Mouse (Mus musculus) thymus, adult 2 months (tissue): ENCODE measurements around the gene Sema3b. TPM values are rescaled to one million over a fixed set of nuclear protein-coding genes. Genes with fewer than 3 reads are reported as not detected.

Experiments used
- DNase-seq: peaks from one replicate; pipeline ENCODE4 v3.0.0; 2021
- H3K27ac ChIP-seq: fragments of 200-500 bp; 2 replicates; pipeline ENCODE4 v1.5.1; 2012; ENCODE audit warnings: low read length, control low read depth; ENCODE audit not compliant: control insufficient read depth, insufficient read depth
- H3K27me3 ChIP-seq: fragments of 200-500 bp; 2 replicates; pipeline ENCODE4 v1.6.1; 2012; ENCODE audit warnings: mild to moderate bottlenecking, low read length, moderate library complexity, mixed read lengths; ENCODE audit not compliant: control insufficient read depth, insufficient read depth
- H3K36me3 ChIP-seq: fragments of 200-500 bp; 2 replicates; pipeline ENCODE4 v1.6.1; 2012; ENCODE audit warnings: mild to moderate bottlenecking, low read length, moderate library complexity; ENCODE audit not compliant: control insufficient read depth, insufficient read depth
- H3K4me1 ChIP-seq: fragments of 200-500 bp; replicated peaks from 2 replicates; pipeline ENCODE4 v1.6.1; 2012; ENCODE audit warnings: low read length; ENCODE audit not compliant: control insufficient read depth, insufficient read depth
- H3K4me3 ChIP-seq: fragments of 200-500 bp; 2 replicates; pipeline ENCODE4 v1.5.1; 2012; ENCODE audit warnings: mild to moderate bottlenecking, low read length, control low read depth, moderate library complexity; ENCODE audit not compliant: control insufficient read depth, insufficient read depth
- CTCF ChIP-seq: fragments of 200-500 bp; IDR thresholded peaks from 2 replicates; pipeline ENCODE4 v1.5.1; 2012; ENCODE audit warnings: mild to moderate bottlenecking, control low read depth, low read length, moderate library complexity, borderline replicate concordance; ENCODE audit not compliant: control insufficient read depth, poor library complexity, insufficient read depth; ENCODE audit errors: extremely low read depth
- POLR2A ChIP-seq: fragments of 200-500 bp; IDR thresholded peaks from 2 replicates; pipeline ENCODE4 v1.6.1; 2012; ENCODE audit warnings: mild to moderate bottlenecking, low read length, control low read depth, moderate library complexity; ENCODE audit not compliant: control insufficient read depth, poor library complexity, insufficient read depth; ENCODE audit errors: extremely low read depth
- WGBS: fragments of 180-500 bp; shearing (Covaris S2); methylation state at CpG from one replicate; pipeline ENCODE4 v1.1.7; 2018; 5-methylcytosine and 5-hydroxymethylcytosine counted together
- polyA plus RNA-seq: library from polyadenylated mRNA; depleted of rRNA; stranded (reverse); fragments of >200 nt; gene quantifications from 2 replicates; pipeline ENCODE4 v1.2.3, GENCODE M21; 2012

The Sema3b gene
- polyA plus RNA-seq, 1 experiment: 4.9 TPM

DNA sequence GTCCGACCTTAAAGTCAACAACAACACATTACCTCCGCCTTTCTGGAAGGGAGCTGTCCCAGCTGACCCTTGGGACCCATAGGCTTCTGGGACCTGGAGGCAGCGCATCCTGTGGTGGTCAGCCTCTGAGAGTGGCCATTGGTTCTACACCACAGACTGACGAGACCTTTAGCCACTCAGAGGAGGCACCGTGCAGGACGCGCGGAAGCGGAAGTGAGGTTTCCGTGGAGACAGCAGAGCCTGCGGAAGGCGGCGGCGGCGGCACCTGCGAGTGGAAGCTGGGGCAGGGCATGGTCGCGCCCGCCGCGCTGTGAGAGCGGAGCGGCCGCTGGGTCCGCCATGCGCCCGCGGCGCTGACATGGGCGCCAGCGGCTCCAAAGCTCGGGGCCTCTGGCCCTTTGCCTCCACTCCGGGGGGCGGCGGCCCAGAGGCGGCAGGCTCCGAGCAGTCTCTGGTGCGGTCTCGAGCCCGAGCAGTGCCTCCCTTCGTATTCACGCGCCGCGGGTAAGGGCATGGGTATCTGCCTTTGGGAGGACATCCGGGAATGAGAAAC is 45.9 kb downstream of the Sema3b start, which contains the start of gene Tusc2:
Gene Tusc2 (plus strand): TSS at position 227 of the 553 bp plus-strand sequence.
- H3K27me3 ChIP-seq: no peaks in the 10 kb centered on the region
- peak; percentile 92 for DNase-seq
- H3K27ac ChIP-seq: peak within 1 kb of the TSS; percentile 35; the same call in 1 of the 2 replicates
- under 1% methylated on average over 46 of the region's 46 CpGs for WGBS
- peak within 1 kb of the TSS; percentile 57 for H3K4me3 ChIP-seq
- H3K4me1 ChIP-seq: peaks cover 18% of the 10 kb centered on the region
- peak; percentile 73 for TF ChIP-seq POLR2A
- TF ChIP-seq CTCF: peak; percentile 57; the same call in 1 of the 2 replicates
- peaks cover 33% of the 10 kb centered on the region for H3K36me3 ChIP-seq

DNA sequence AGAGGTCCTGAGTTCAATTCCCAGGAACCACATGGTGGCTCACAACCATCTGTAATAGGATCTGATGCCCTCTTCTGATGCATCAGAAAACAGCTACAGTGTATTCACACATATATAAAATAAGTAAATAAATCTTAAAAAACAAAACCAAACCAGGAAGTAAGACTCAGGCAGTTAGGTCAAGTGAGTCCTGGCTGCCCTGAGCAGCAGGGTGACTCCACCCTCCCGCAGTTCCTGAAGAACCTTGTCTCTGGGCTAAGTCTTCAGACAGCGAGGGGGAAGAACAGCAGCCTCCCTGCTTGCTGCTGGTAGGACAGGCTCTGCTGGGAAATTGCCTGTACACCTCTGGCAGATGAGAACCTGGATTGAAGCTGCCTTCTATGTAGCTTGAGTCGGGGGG is 52.7 kb downstream of the Sema3b start:
- H3K27me3 ChIP-seq: no peaks in the 10 kb centered on the region
- H3K4me3 ChIP-seq: no peak overlapping the region
- peaks cover 37% of the 10 kb centered on the region for H3K36me3 ChIP-seq
- H3K4me1 ChIP-seq: peaks cover 36% of the 10 kb centered on the region
- H3K27ac ChIP-seq: no peak overlapping the region
- WGBS: 43% methylated on average over 3 of the region's 3 CpGs
- DNase-seq: no peak
- no peak for TF ChIP-seq CTCF
- no peak for TF ChIP-seq POLR2A

DNA sequence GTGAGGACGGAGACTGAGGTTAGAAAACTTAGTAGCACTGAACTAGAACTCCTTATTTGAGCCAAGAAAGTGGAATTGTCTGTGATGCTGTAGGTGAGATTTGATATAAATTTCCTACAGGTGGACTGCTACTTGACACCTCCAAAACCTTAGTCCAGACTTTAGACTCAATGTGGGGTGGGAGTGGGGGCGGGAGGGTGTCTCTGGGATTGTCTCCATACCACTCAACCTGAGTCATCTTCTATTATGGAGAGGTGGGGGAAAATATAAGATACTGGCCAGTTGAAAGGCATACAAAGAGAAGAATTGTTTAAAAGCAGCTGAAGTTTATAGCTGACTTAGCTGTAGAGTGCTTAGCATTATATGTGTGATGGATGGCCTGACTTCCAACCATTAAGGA is 53.3 kb downstream of the Sema3b start:
- DNase-seq: no peak
- Histone ChIP-seq H3K36me3 (peaks cover 31% of the 10 kb centered on the region), H3K27me3 (no peaks in the 10 kb centered on the region), H3K4me3 (peak overlapping the region; percentile 73), H3K4me1 (peaks cover 42% of the 10 kb centered on the region), H3K27ac (no peak overlapping the region; the same call in 1 of the 2 replicates)
- WGBS: 49% methylated on average over 2 of the region's 2 CpGs
- TF ChIP-seq POLR2A: no peak
- TF ChIP-seq CTCF: no peak

- Histone ChIP-seq H3K36me3 (peaks cover 28% of the 10 kb centered on the region), H3K27ac (peak overlapping the region; percentile 66), H3K4me1 (peaks cover 49% of the 10 kb centered on the region), H3K4me3 (peak overlapping the region; percentile 73), H3K27me3 (no peaks in the 10 kb centered on the region)
- DNase-seq: no peak
- TF ChIP-seq POLR2A (no peak), CTCF (no peak)
- WGBS: under 1% methylated on average over 23 of the region's 23 CpGs
Measured at GRCm38 (mm10) chr9:107555031-107555457, 54.0 kb downstream of the Sema3b start.

GRCm38 (mm10) chr9:107554319-107554825 is 54.7 kb downstream of the Sema3b start:
- under 1% methylated on average over 53 of the region's 53 CpGs for WGBS
- Histone ChIP-seq H3K27ac (peak overlapping the region; percentile 75), H3K36me3 (peaks cover 23% of the 10 kb centered on the region), H3K4me3 (peak overlapping the region; percentile 73), H3K27me3 (no peaks in the 10 kb centered on the region), H3K4me1 (peaks cover 49% of the 10 kb centered on the region)
- TF ChIP-seq CTCF: peak; percentile 34; the same call in 1 of the 2 replicates
- TF ChIP-seq POLR2A: peak; percentile 90
- DNase-seq: peak; percentile 94

- WGBS: 4% methylated on average over 37 of the region's 37 CpGs
- H3K4me1 ChIP-seq: peaks cover 49% of the 10 kb centered on the region
- peaks cover 17% of the 10 kb centered on the region for H3K36me3 ChIP-seq
- H3K27ac ChIP-seq: peak overlapping the region; percentile 75
- DNase-seq: peak; percentile 59
- peak overlapping the region; percentile 71 for H3K4me3 ChIP-seq
- H3K27me3 ChIP-seq: no peaks in the 10 kb centered on the region
- TF ChIP-seq CTCF (0 out of 2 replicates have a peak, but pooled peaks have one; percentile 13), POLR2A (no peak)
Measured at GRCm38 (mm10) chr9:107553541-107554318, 55.3 kb downstream of the Sema3b start.
